Mouse (Mus musculus) heart, postnatal 4 days (tissue): Measurements from ENCODE around the gene Olfr412. TPM values are rescaled to one million over a fixed set of nuclear protein-coding genes. Genes with fewer than 3 reads are reported as not detected.

Source experiments
- DNase-seq: peaks from one replicate; pipeline ENCODE4 v3.0.0; 2021
- total RNA-seq, 2 experiments: library from RNA; stranded (reverse); gene quantifications; 2 replicates each; pipeline ENCODE4 v1.2.3; 2021

Olfr412 gene
- not detected for total RNA-seq

GRCm38 (mm10) chr11:74361769-74362168 is at the start of gene Olfr412:
Gene Olfr412, plus strand, starts transcription at chr11:74362069.
- no peak for DNase-seq

- no peak for DNase-seq
Observed at GRCm38 (mm10) chr11:74326044-74326443, 35.8 kb upstream of the Olfr412 start.

GRCm38 (mm10) chr11:74328781-74329180 is 33.1 kb upstream of the Olfr412 start:
- no peak for DNase-seq

- DNase-seq, result no peak
Observed at GRCm38 (mm10) chr11:74337931-74338330, 23.9 kb upstream of the Olfr412 start, which contains the start of gene Olfr410. Gene Olfr410, minus strand, starts transcription at chr11:74338031.

GRCm38 (mm10) chr11:74352550-74352949 is 9.3 kb upstream of the Olfr412 start, which contains the start of gene Olfr411:
Gene Olfr411, minus strand, starts transcription at chr11:74352650.
- no peak for DNase-seq

- peak; percentile 86 for DNase-seq
Observed at GRCm38 (mm10) chr11:74371393-74372100, 9.7 kb downstream of the Olfr412 start.

- peak; percentile 73 for DNase-seq
Observed at GRCm38 (mm10) chr11:74376847-74377246, 15.0 kb downstream of the Olfr412 start.

- no peak for DNase-seq
Observed at GRCm38 (mm10) chr11:74379166-74379873, 17.5 kb downstream of the Olfr412 start.

GRCm38 (mm10) chr11:74385674-74386073 is 23.8 kb downstream of the Olfr412 start:
- peak; percentile 30 for DNase-seq

GRCm38 (mm10) chr11:74387203-74387602 is 25.3 kb downstream of the Olfr412 start:
- no peak for DNase-seq

GRCm38 (mm10) chr11:74391899-74392298 is 30.0 kb downstream of the Olfr412 start:
- no peak for DNase-seq

GRCm38 (mm10) chr11:74392903-74393302 is 31.0 kb downstream of the Olfr412 start:
- no peak for DNase-seq

GRCm38 (mm10) chr11:74393489-74393888 is 31.6 kb downstream of the Olfr412 start:
- peak; percentile 70 for DNase-seq

- DNase-seq, result no peak
Observed at GRCm38 (mm10) chr11:74395583-74395982, 33.7 kb downstream of the Olfr412 start.

GRCm38 (mm10) chr11:74402126-74402525 is 40.3 kb downstream of the Olfr412 start:
- peak; percentile 33 for DNase-seq

- peak; percentile 23 for DNase-seq
Observed at GRCm38 (mm10) chr11:74404216-74404615, 42.3 kb downstream of the Olfr412 start.

GRCm38 (mm10) chr11:74405201-74405600 is 43.3 kb downstream of the Olfr412 start:
- DNase-seq, result no peak

GRCm38 (mm10) chr11:74408587-74409446 is 46.9 kb downstream of the Olfr412 start:
- peak; percentile 97 for DNase-seq

- DNase-seq, result no peak
Observed at GRCm38 (mm10) chr11:74409447-74409754, 47.5 kb downstream of the Olfr412 start.

GRCm38 (mm10) chr11:74409757-74410174 is 47.9 kb downstream of the Olfr412 start:
- peak; percentile 83 for DNase-seq

- DNase-seq, result no peak
Observed at GRCm38 (mm10) chr11:74411943-74412342, 50.1 kb downstream of the Olfr412 start.

- no peak for DNase-seq
Observed at GRCm38 (mm10) chr11:74412462-74412861, 50.6 kb downstream of the Olfr412 start.

- no peak for DNase-seq
Observed at GRCm38 (mm10) chr11:74413449-74413972, 51.6 kb downstream of the Olfr412 start.
